Mouse (Mus musculus): ENCODE data around the gene Synpo2.
"Not testable (repeated sequence)": the region's sequence is repeated elsewhere in the genome, so short reads cannot be mapped to it uniquely, and the experiment has no call there.

Synpo2 gene

GRCm38 (mm10) chr3:123128091-123128490 lies 107.9 kb downstream of the Synpo2 start:
- DNase-seq: no peak

DNA sequence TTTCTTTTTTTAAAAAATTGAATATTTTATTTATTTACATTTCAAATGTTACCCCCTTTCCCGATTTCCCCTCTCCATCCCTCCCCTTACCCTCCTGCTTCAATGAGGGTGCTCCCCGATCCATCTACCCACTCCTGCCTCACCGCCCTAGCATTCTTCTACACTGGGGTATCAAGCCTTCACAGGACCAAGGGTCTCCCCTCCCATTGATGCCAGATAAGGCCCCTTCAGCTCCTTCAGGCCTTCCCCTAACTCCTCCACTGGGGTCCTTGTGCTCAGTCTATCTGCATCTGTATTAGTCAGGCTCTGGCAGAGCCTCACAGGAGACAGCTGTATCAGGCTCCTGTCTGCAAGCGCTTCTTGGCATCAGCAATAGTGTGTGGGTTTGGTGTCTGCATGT lies 109.2 kb downstream of the Synpo2 start:
- not testable (repeated sequence) for DNase-seq

DNA sequence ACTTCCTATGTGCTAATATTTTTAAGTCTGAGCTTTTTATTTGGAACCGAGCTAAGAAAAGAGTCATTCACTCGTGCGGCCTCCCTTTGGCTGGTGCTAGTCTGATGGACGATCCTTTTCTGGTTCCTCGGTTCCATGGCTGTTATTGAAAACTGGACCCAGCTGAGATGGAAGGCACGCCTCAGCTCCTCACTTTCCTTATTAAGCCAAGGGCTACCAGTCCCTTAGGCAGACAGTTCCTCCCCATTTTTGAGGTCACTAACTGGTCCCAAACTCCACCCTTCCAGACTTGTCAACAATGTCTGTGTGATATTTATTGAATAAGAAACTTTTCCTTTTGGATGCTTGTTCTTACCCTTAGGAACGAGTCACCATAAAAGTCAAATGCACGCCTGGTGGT lies 112.1 kb downstream of the Synpo2 start:
- DNase-seq: no peak

- DNase-seq: peak; percentile 26
Observed at GRCm38 (mm10) chr3:123122151-123123030, 113.6 kb downstream of the Synpo2 start.

GRCm38 (mm10) chr3:123116903-123117302 lies 119.0 kb downstream of the Synpo2 start:
- DNase-seq: no peak

GRCm38 (mm10) chr3:123115770-123116527 lies 120.0 kb downstream of the Synpo2 start:
- peak; percentile 31 for DNase-seq

DNA sequence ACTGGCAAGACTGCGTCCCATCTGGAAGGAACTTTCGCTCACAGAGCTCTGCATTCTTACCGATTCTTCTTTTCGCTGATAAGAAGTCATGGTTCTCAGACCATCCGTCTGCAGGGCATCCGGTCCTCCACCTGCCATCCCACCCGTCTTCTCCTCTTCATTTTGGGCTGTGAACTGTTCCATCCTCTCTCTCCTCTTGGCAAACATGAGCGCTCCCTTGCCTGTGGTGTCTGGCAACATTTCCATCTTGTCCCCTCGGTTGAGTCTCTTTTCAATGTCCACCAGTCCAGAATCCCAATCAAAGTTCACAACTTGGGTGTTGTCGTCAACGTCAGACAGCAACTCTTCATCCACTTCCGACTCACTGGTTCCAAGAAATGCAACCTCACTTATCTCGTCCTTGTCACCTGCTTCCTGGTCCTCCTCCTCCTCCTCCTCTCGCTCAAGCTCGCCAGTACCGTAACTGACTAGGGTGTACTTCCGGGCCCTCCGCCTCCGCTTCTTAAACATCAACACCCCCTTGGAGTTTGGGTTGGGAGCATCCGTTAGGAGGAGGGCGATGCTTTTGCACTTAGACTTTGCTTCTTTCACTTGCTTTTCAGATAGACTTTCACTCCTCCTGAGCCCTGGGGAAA lies 121.8 kb downstream of the Synpo2 start:
- DNase-seq: no peak

DNA sequence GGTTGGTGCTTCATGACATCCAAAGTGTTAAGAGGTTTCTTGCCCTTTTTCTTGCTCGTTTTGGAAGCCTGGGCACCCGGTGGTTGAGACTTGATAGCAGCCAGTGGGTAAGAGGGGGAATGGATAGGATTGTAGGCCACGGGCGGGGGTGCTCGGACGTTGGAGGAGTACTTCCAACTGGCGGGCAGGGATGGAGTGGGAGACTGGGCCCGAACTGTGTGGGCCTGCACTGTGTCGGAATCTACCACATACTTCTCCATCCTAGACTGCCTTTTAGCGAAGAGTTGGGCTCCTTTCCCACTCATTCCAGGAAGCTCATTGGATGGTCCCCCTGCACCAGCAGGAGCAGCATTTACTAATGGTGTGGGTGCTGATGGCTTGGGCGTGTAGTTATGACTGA lies 123.2 kb downstream of the Synpo2 start:
- no peak for DNase-seq

DNA sequence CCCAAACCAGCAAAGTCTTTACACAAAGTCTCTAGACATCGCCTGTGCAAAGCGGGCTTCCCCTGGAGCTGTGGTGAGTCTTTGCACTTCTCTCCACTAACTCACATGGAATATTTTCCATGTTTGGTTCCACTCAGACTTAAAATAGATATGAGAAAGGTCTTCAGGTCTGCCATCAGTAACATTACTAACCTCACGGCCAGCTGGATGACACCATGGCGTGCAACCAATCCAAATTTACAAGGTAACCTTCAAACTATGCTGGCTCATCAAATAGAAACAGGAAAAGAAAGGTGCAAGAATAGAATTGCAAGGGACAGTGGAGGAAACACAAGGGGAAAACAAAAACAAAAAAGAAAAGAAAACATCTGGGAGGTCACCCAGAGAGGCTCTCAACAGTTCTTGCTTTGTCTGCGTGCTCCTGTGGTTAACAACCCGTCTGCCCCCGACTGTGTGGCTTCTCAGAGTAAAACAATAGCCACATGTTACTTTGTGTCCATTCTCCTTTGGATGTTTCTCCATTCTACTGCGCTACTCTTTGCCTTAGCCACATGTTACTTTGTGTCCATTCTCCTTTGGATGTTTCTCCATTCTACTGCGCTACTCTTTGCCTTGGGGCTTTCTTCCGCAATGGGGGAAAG lies 124.8 kb downstream of the Synpo2 start:
- no peak for DNase-seq

- no peak for DNase-seq
Observed at GRCm38 (mm10) chr3:123107830-123108549, 128.0 kb downstream of the Synpo2 start.

- DNase-seq: no peak
Observed at GRCm38 (mm10) chr3:123104325-123104724, 131.6 kb downstream of the Synpo2 start.

GRCm38 (mm10) chr3:123103151-123103860 lies 132.6 kb downstream of the Synpo2 start:
- DNase-seq: peak; percentile 81

DNA sequence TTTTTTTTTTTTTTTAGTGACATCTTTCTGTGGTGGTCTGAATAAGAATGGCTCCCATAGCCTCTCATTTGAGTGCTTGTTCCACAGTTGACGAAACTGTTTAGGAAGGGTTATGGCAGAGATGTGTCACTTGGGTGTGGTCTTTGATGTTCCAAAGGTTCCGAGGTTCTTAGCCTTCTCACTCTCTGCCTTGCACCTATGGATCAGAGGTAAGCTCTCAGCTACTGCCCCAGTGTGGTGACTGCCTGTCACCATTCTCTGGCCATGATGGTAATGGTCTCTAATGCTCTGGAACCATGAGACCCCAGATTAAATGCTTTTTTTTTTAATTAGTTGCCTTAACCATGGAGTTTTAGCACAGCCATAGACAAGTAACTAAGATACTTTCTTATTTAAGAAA lies 134.2 kb downstream of the Synpo2 start:
- no peak for DNase-seq

DNA sequence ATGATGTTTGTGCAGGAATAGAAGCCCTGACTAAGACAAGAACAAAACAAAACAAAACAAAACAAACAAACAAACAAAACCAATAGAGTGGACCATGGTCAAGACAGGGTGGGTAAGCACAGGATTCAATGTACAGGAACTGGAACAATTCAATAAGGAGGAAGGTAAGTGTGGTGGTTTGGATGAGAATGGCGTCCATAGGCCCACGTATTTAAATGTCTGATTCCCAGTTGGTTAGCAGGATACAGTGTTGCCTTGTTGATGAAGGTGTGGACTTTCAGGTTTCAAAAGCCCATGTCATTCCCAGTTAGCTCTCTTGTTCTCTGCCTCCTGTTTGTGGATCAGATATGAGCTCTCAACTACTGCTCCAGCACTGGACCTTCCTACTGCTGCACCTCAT lies 140.8 kb downstream of the Synpo2 start:
- DNase-seq: no peak

DNA sequence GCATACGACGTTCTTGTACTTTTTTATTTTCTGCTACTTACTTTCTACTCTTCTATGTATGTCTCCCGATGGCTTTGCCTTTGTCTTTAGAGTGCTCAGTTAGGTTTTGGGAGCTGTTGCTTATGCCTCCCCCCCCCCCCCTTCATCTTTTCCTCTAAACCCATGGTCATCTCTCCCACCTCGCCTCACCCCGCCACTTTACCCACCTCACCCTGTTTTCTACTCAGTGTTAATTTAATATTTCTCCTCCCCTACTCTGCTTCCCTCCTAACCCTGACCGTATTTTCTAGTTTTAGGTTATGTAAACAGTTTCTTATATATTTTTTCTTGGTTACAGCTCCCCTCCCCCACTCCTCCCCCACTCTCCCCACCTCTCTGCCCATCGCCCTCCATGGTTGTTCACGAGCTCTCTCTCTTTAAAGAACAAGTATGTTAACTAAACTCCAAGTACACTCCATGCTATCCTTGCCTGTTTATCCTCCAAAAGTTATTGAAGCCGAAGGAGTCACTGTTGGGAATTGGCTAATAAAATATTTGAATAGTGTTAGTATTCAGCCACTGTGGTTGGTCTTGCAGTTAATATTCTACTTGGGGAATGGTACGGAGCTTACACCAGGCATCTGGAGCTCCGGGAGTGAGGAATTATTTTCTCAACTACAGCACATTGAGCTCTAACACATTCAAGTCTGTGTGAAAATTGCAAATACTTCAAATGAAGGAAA lies 142.1 kb downstream of the Synpo2 start:
- peak; percentile 59 for DNase-seq

DNA sequence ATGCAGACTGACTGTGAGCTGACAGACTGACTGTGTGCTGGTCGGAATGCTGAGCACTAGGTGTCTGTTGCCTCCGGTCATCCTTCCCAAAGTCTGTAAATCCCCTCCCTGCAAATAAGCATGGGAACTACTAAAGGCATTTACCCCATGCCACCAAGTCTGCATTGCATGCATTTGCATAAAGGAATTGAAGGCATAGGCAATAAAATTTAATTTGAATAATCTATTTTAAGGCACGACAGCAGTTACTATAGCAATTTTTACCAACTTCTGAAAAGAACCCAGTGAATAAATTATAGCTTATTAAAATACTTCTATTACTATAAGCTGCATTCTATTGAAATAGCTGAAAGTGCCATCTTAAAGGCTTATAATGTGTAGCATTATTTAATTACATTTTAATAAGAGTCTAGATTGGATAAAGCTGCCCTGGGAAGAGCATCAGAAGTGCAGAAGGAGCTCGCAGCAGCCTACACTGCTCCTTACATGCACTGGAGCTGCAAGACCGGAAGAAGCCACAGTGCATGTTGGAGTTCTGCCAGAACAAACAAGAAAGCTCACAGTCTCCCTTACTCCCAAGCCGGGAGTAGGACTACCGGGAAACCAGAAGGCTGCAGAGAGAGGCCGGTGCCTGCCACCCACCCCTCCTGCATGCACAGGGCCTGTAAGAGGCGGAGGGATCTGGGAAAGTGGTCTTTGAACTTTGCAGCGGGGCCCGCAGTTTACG lies 142.9 kb downstream of the Synpo2 start:
- peak; percentile 67 for DNase-seq

DNA sequence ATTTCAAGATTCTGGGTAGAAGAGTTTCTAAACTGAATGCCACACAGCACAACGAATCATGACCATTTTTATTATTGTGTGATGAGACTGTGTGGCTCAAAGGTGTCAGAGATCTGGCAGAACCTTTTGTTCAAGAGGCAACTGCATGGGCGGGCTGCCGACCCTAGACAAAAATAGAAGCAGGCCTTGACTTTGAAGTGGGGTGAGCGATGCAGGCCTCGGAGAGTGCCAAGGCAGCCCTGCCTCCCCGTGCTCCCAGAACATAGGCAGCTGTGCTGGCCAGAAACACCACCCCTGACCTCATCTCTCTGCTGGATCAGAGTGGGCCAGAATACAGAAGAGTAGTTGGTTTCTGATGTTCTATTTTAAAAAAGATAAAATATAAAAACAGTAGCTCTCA lies 143.5 kb downstream of the Synpo2 start:
- DNase-seq: no peak

GRCm38 (mm10) chr3:123089297-123090020 lies 146.5 kb downstream of the Synpo2 start:
- no peak for DNase-seq

GRCm38 (mm10) chr3:123088284-123088683 lies 147.7 kb downstream of the Synpo2 start:
- no peak for DNase-seq
